Mouse (Mus musculus): Measurements from ENCODE around the gene Cyp3a13.
"Not testable (repeated sequence)": the region's sequence is repeated elsewhere in the genome, so short reads cannot be mapped to it uniquely, and the experiment has no call there.

Cyp3a13 gene

GRCm38 (mm10) chr5:137872381-137872702 lies 49.1 kb downstream of the Cyp3a13 start:
- not testable (repeated sequence) for DNase-seq (ENCODE audit: low spot score)

GRCm38 (mm10) chr5:137871644-137872380 lies 49.6 kb downstream of the Cyp3a13 start, which contains the start of gene Pilrb2:
Gene Pilrb2, minus strand, starts transcription at chr5:137871815.
- DNase-seq (ENCODE audit: low spot score) = not testable (repeated sequence)

- not testable (repeated sequence) for DNase-seq (ENCODE audit: low spot score)
Measured at GRCm38 (mm10) chr5:137868600-137868999, 52.8 kb downstream of the Cyp3a13 start.

- not testable (repeated sequence) for DNase-seq (ENCODE audit: low spot score)
Measured at GRCm38 (mm10) chr5:137864008-137864407, 57.4 kb downstream of the Cyp3a13 start.

GRCm38 (mm10) chr5:137857960-137858710 lies 63.3 kb downstream of the Cyp3a13 start, which contains the start of gene Pilrb1:
Gene Pilrb1, minus strand, starts transcription at chr5:137858106.
- not testable (repeated sequence) for DNase-seq (ENCODE audit: low spot score)

GRCm38 (mm10) chr5:137856870-137857269 lies 64.5 kb downstream of the Cyp3a13 start:
- not testable (repeated sequence) for DNase-seq (ENCODE audit: low spot score)

- not testable (repeated sequence) for DNase-seq (ENCODE audit: low spot score)
Measured at GRCm38 (mm10) chr5:137854907-137855306, 66.5 kb downstream of the Cyp3a13 start.

GRCm38 (mm10) chr5:137850313-137850712 lies 71.1 kb downstream of the Cyp3a13 start:
- DNase-seq (ENCODE audit: low spot score) = not testable (repeated sequence)

Measured in testis, postnatal 14 days (tissue).